Mouse (Mus musculus): ENCODE results near the gene Ppp4r2. TPM values are rescaled to one million over a fixed set of nuclear protein-coding genes. Genes with fewer than 3 reads are reported as not detected.

Gene Ppp4r2
- polyA plus RNA-seq, 1 experiment: 47.7 TPM

DNA sequence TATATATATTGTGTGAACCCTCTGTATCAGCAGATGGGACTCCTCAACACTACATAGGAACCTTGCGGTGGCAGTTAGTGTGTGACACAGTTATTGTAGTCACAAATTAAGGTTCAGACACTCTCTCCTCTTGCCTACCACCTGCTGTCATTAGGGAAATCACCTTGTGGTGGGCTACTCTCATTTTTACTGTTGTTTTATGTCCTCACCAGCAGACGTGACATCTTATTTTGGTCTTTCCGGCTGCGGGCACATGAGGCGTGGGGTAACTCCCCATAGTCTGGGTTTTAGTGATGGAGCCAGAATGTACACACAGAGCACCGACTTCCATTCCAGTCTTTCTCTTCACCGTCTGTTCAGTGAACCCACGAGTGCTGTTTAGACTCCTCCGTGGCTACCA, 26.2 kb upstream of the Ppp4r2 start:
- DNase-seq (ENCODE audit: low read depth): no peak
- TF ChIP-seq POLR2A (IDR thresholded peaks at IDR 0.05; ENCODE audit: borderline replicate concordance, extremely low read depth, insufficient read depth, insufficient read length, poor library complexity, severe bottlenecking) (no peak), CTCF (IDR thresholded peaks at IDR 0.05; ENCODE audit: borderline replicate concordance, extremely low read depth, insufficient read depth, insufficient read length) (no peak)

GRCm38 (mm10) chr6:100807746-100808145, 25.7 kb upstream of the Ppp4r2 start:
- no peak for DNase-seq (ENCODE audit: low read depth)
- TF ChIP-seq CTCF (IDR thresholded peaks at IDR 0.05; ENCODE audit: borderline replicate concordance, extremely low read depth, insufficient read depth, insufficient read length): no peak
- TF ChIP-seq POLR2A (IDR thresholded peaks at IDR 0.05; ENCODE audit: borderline replicate concordance, extremely low read depth, insufficient read depth, insufficient read length, poor library complexity, severe bottlenecking): no peak

DNA sequence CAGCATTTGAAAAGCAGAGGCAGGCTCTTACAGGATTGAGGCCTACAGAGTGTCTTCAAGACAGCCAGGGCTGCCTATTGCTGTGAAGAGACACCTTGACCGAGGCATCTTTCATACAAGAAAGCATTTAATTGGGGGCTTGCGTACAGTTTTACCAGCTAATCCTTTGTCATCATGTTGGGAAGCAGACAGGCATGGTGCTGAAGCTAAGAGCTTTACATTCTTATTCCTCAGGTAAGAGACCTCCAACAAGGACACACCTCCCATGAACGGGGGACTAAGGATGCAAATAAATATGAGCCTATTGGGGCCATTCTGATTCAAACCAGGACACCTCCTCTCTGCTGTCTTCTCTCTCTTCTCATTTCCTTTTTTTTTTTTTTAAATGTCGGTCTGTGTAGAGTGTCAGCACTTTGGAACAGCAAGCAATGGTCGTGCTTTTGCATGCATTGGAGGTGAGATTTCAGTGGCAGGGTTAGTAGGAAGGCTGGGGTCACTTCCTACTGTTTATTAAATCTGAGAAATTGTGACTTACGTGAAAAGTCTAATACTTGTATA, 25.1 kb upstream of the Ppp4r2 start:
- DNase-seq (ENCODE audit: low read depth): no peak

DNA sequence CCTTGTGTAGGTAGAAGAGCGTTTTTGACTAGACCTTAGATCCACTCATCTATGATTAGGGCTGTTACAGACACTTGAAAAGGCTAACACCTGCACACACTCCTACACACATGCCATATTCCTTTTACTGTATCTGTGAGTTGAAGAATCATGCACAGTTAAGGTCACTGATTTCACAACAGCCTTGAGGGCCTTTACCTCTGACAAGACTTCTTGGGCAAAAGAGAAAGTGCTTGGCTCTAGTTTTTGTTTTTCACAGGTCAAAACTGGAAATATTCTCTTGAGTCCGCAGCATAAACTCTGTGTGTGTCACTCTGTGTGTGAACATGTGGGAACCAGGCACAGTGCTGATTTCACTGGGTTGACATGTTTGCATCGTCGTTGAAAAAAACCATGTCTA, 23.3 kb upstream of the Ppp4r2 start:
- TF ChIP-seq CTCF (IDR thresholded peaks at IDR 0.05; ENCODE audit: borderline replicate concordance, extremely low read depth, insufficient read depth, insufficient read length) (no peak), POLR2A (IDR thresholded peaks at IDR 0.05; ENCODE audit: borderline replicate concordance, extremely low read depth, insufficient read depth, insufficient read length, poor library complexity, severe bottlenecking) (no peak)
- DNase-seq (ENCODE audit: low read depth): no peak

More for the DNA sequence above, 25.1 kb upstream of the Ppp4r2 start:
- TF ChIP-seq CTCF (IDR thresholded peaks at IDR 0.05; ENCODE audit: borderline replicate concordance, extremely low read depth, insufficient read depth, insufficient read length) (no peak), POLR2A (IDR thresholded peaks at IDR 0.05; ENCODE audit: borderline replicate concordance, extremely low read depth, insufficient read depth, insufficient read length, poor library complexity, severe bottlenecking) (no peak)

DNA sequence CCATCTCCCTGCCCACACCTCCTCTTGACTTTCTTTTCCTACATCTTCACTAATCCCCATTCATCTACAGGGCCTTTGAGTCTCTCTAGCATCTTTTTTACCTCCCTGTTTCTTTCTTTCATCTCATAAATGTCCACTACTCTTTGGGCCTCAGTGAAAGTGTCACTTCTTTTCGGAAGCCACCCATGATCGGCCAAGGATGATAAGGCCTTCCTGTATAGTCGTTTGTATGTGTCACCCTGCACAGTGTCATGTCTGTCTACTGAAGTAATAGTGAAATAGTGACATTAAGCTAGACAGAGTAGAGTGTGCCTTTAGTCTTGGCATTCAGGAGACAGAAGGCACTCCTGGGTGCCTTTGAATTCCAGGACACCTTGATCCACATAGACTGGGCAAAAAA, 21.7 kb upstream of the Ppp4r2 start:
- TF ChIP-seq POLR2A (IDR thresholded peaks at IDR 0.05; ENCODE audit: borderline replicate concordance, extremely low read depth, insufficient read depth, insufficient read length, poor library complexity, severe bottlenecking) (no peak), CTCF (IDR thresholded peaks at IDR 0.05; ENCODE audit: borderline replicate concordance, extremely low read depth, insufficient read depth, insufficient read length) (no peak)
- DNase-seq (ENCODE audit: low read depth): no peak

DNA sequence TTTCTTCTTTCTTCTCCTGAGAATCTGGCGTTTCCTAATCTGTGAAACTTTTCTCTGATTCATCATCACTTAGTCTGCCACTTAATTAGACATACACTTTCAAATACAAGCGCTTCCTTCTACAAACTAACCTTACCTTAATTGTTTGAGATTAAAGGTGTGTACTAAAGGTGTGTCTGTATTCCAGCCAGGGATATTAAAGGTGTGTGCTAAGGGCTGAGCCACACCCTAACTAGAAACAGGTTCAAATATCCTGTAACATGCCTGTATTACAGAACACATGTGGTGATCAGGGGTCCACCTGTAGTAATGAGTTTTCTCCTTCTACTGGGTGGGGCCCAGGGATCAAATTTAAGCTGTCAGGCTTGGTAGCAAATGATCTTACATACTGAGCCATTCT, 12.1 kb upstream of the Ppp4r2 start:
- no peak for DNase-seq (ENCODE audit: low read depth)
- no peak for TF ChIP-seq POLR2A (IDR thresholded peaks at IDR 0.05; ENCODE audit: borderline replicate concordance, extremely low read depth, insufficient read depth, insufficient read length, poor library complexity, severe bottlenecking)
- TF ChIP-seq CTCF (IDR thresholded peaks at IDR 0.05; ENCODE audit: borderline replicate concordance, extremely low read depth, insufficient read depth, insufficient read length): no peak

DNA sequence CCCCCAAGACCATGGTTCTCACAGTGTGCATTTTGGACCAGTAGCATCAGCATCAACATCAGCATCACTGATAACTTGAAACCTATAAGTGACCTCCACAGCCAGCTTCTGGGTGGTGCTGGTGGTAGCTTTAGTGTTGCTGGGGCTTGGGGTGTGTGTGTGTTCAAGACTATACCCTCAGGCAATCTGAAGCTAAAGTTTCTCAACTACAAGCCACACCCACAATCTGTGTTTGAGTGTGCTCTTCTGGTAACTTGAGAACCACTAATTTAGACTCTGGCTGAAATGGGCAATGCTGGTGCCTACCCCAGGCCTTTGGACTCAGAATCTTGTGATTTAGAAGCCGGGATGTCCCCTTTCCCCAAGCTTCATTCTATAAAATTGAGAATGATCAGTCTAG, 10.1 kb upstream of the Ppp4r2 start:
- TF ChIP-seq CTCF (IDR thresholded peaks at IDR 0.05; ENCODE audit: borderline replicate concordance, extremely low read depth, insufficient read depth, insufficient read length): no peak
- TF ChIP-seq POLR2A (IDR thresholded peaks at IDR 0.05; ENCODE audit: borderline replicate concordance, extremely low read depth, insufficient read depth, insufficient read length, poor library complexity, severe bottlenecking): no peak
- DNase-seq (ENCODE audit: low read depth): no peak

- no peak for TF ChIP-seq CTCF (IDR thresholded peaks at IDR 0.05; ENCODE audit: borderline replicate concordance, extremely low read depth, insufficient read depth, insufficient read length)
- TF ChIP-seq POLR2A (IDR thresholded peaks at IDR 0.05; ENCODE audit: borderline replicate concordance, extremely low read depth, insufficient read depth, insufficient read length, poor library complexity, severe bottlenecking): no peak
- DNase-seq (ENCODE audit: low read depth): no peak
Measured at GRCm38 (mm10) chr6:100824381-100824965, 8.9 kb upstream of the Ppp4r2 start.

- no peak for DNase-seq (ENCODE audit: low read depth)
- TF ChIP-seq CTCF (IDR thresholded peaks at IDR 0.05; ENCODE audit: borderline replicate concordance, extremely low read depth, insufficient read depth, insufficient read length) (no peak), POLR2A (IDR thresholded peaks at IDR 0.05; ENCODE audit: borderline replicate concordance, extremely low read depth, insufficient read depth, insufficient read length, poor library complexity, severe bottlenecking) (no peak)
Measured at GRCm38 (mm10) chr6:100826046-100826445, 7.4 kb upstream of the Ppp4r2 start.

DNA sequence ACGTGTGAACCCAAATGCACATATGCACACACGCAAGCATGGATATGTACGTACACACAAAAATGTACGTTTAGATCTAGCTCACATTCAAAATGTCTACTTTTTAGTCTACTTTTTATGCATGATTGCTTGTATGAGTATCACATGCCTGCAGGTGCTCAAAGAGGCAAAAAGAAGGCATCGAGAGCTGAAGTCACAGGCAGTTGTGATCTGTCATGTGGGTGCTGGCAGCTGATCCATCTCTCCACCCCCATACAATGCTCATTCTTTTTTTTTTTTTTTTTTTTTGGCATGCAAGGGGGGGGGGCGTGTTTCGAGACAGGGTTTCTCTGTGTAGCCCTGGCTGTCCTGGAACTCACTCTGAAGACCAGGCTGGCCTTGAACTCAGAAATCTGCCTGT, 4.9 kb upstream of the Ppp4r2 start:
- no peak for TF ChIP-seq CTCF (IDR thresholded peaks at IDR 0.05; ENCODE audit: borderline replicate concordance, extremely low read depth, insufficient read depth, insufficient read length)
- no peak for TF ChIP-seq POLR2A (IDR thresholded peaks at IDR 0.05; ENCODE audit: borderline replicate concordance, extremely low read depth, insufficient read depth, insufficient read length, poor library complexity, severe bottlenecking)
- DNase-seq (ENCODE audit: low read depth): no peak

- DNase-seq (ENCODE audit: low read depth): no peak
Measured at GRCm38 (mm10) chr6:100829770-100830169, 3.7 kb upstream of the Ppp4r2 start.

GRCm38 (mm10) chr6:100831188-100831587, 2.2 kb upstream of the Ppp4r2 start:
- TF ChIP-seq POLR2A (IDR thresholded peaks at IDR 0.05; ENCODE audit: borderline replicate concordance, extremely low read depth, insufficient read depth, insufficient read length, poor library complexity, severe bottlenecking): no peak
- no peak for TF ChIP-seq CTCF (IDR thresholded peaks at IDR 0.05; ENCODE audit: borderline replicate concordance, extremely low read depth, insufficient read depth, insufficient read length)
- no peak for DNase-seq (ENCODE audit: low read depth)

More at GRCm38 (mm10) chr6:100829770-100830169, 3.7 kb upstream of the Ppp4r2 start:
- TF ChIP-seq CTCF (IDR thresholded peaks at IDR 0.05; ENCODE audit: borderline replicate concordance, extremely low read depth, insufficient read depth, insufficient read length) (no peak), POLR2A (IDR thresholded peaks at IDR 0.05; ENCODE audit: borderline replicate concordance, extremely low read depth, insufficient read depth, insufficient read length, poor library complexity, severe bottlenecking) (no peak)

Measured in brain, embryonic 14.5 days (tissue).